Mouse (Mus musculus): Measurements from ENCODE around the gene Abcg5.

The Abcg5 gene

DNA sequence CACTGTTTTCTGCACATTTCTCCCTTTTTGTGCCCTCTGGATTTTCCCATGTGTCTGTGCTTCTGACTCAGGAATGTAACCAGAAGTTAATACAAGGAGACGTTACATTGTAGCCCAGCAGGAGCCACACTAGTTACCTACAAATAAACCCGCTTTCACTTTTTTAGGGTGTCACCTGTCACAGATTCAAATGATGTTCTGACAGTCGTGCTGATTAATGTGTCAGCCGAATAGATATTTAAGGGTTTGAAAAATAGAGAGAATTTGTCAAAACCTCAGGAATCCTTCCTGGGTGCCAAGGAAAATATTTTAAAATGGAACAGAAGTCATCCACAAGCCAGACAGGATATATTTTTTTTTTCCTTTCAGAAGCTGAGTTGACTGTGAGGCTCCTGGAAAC, 2.5 kb upstream of the Abcg5 start:
- no peak for DNase-seq (ENCODE audit: low spot score in 2 of 2)

DNA sequence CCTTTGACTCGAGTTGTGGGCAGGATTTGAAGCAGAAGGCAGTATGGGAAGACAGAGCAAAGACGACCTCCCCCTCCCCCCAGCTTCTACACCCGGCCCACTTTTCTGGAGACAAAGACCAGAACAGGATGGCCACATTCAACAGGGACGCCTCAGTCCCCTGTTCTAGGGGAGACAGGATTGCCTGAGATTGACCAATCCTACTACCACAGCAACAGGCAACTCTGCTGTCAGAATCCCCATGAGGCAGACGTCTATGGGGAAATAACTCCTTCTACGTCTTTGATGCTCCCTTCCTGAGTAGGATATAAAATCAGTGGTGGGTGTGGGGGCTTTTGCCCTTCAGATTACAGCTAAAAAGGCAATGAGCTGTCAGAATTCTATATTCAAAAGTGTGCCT, 1.5 kb upstream of the Abcg5 start:
- no peak for DNase-seq (ENCODE audit: low spot score in 2 of 2)

GRCm38 (mm10) chr17:84681670-84682069, 1.1 kb downstream of the Abcg5 start:
- peak in 1 of 2 experiments; percentile 66 for DNase-seq (ENCODE audit: low spot score in 2 of 2)

DNA sequence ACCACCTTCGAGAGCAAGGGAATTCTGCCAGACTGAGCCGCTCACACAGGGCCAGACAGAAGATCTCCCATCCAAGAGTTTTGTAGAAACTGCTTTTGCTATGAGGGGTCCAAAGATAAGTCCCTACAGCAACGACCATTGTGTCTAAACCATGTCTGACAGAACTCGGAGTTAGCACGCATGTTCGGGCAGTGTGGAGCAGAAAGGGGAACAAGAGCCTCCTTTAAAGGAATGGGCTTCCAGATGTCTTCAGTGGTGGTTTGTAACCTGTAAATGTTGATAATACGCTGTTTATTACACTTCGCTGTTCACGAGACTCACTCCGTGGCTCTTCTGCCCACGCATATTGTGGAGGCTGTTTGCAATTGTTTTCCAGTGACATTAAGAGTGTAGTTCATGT, 5.2 kb downstream of the Abcg5 start:
- no peak for DNase-seq (ENCODE audit: low spot score in 2 of 2)

- no peak for DNase-seq (ENCODE audit: low spot score in 2 of 2)
Measured at GRCm38 (mm10) chr17:84675951-84676366, 6.9 kb downstream of the Abcg5 start, which contains the start of gene Abcg8. Abcg8 (plus strand) TSS chr17:84676302.

GRCm38 (mm10) chr17:84675204-84675603, 7.6 kb downstream of the Abcg5 start:
- DNase-seq (ENCODE audit: low spot score in 2 of 2): peak in 1 of 2 experiments; percentile 41

- no peak for DNase-seq (ENCODE audit: low spot score in 2 of 2)
Measured at GRCm38 (mm10) chr17:84674048-84674447, 8.8 kb downstream of the Abcg5 start.

GRCm38 (mm10) chr17:84672376-84673369, 10.1 kb downstream of the Abcg5 start:
- no peak for DNase-seq (ENCODE audit: low spot score in 2 of 2)

DNA sequence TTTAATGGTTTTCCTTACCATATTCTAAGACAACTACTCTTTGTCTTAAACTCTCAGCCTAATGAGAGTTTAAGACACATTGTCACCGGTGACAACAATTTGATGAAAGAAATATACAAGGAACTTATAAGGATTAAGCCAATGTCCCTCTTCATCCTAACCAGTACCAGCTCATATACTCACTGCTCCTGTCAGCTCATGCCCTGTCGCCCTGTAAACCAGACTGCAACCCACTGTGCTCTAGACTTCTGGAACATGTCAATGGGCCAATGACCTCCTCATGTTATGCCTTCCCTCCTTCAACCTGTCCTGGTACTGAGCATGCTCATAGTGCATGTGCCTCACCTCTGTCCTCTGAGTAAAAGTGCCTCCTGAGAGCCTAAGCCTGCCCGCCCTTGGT, 15.0 kb downstream of the Abcg5 start:
- no peak for DNase-seq (ENCODE audit: low spot score in 2 of 2)

GRCm38 (mm10) chr17:84665691-84666090, 17.1 kb downstream of the Abcg5 start:
- DNase-seq (ENCODE audit: low spot score in 2 of 2): no peak

DNA sequence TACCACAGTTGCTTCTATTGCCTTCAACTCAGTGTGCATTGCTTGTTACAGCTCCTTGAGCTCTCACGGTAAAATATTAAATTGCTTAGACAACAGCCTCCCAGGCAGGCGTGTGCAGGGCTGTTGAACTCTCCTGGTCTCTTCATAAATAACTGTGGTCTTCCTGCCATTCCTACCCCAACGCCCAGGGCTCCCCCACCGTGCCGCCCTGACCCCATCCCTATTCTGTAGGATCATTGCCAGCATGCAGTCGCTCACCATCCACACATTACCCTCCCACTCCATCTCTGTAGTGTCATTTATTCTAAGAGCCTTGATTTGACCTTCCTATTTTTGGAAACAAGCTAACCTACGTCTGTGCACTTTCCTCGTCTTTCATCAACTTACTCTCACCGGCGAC, 17.8 kb downstream of the Abcg5 start:
- no peak for DNase-seq (ENCODE audit: low spot score in 2 of 2)

DNA sequence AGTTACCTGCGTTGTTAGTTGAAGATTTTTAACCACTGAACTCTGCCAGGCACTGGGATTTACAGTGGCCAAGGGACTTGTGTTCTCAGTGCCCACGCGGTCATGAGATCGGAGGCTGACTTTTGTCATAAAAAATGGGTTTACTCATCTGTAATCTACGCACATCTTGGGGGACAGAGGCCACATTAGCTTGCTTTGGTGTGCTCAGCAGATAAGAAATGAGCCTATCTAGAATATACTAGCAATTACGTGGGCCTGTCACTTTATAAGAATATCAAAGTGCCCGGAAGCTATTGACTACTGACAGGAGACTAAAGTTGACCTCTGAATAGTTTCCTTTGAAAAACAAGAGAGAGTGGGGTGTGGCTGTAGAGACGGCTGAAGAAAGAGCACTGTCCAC, 23.9 kb downstream of the Abcg5 start:
- no peak for DNase-seq (ENCODE audit: low spot score in 2 of 2)

- DNase-seq (ENCODE audit: low spot score in 2 of 2): no peak
Measured at GRCm38 (mm10) chr17:84658195-84658594, 24.6 kb downstream of the Abcg5 start.

DNA sequence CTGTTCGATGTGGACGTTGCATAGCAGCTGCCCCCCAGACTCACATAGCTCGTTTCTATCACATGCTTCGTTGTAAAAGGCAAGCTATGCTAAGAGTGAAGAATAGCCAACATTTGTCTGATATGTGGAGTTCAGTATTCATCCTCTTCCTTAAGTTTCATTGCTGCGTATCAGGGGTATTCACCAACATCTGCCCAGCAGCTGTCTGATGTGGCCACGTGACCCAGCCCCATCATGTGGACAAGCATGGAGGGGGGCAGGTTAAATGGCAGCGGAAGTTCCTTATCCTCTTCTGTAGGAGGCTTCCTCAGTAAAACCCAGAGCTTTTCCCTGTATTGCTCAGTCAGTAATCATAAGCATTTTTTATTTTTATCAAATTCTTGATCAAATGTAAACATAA, 25.0 kb downstream of the Abcg5 start:
- DNase-seq (ENCODE audit: low spot score in 2 of 2): no peak

DNA sequence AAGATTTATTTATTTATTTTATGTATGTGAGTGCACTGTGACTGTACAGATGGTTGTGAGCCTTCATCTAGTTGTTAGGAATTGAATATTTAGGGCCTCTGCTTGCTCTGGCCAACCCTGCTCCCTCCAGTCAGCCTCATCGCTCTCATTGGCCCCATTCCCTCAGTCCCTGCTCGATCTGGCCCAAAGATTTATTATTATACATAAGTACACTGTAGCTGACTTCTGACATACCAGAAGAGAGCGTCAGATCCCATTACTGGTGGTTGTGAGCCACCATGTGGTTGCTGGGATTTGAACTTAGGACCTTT, 25.4 kb downstream of the Abcg5 start:
- no peak for DNase-seq (ENCODE audit: low spot score in 2 of 2)

- no peak for DNase-seq (ENCODE audit: low spot score in 2 of 2)
Measured at GRCm38 (mm10) chr17:84656653-84657421, 26.0 kb downstream of the Abcg5 start.

DNA sequence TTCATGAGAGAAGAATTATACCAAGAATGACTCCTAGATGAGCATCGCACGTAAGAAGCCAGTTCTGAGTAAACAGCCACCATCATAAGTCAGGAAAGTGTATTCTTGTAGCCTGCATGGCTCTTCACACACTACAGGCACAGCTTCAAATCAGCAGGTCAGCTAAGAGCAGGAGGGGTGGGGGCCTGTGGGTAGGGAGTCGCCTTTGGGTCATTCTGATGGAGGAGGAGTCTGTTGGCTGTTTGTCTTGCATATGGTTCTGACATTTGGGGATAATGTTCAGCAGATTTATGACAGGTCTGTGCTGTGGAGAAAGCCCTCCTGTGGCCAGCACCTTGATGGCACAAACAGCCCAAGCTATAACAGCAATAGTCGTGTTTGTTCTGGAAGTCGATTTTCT, 26.6 kb downstream of the Abcg5 start:
- DNase-seq (ENCODE audit: low spot score in 2 of 2): no peak

- no peak for DNase-seq (ENCODE audit: low spot score in 2 of 2)
Measured at GRCm38 (mm10) chr17:84653544-84653943, 29.3 kb downstream of the Abcg5 start.

GRCm38 (mm10) chr17:84650302-84651017, 32.4 kb downstream of the Abcg5 start:
- no peak for DNase-seq (ENCODE audit: low spot score in 2 of 2)

DNA sequence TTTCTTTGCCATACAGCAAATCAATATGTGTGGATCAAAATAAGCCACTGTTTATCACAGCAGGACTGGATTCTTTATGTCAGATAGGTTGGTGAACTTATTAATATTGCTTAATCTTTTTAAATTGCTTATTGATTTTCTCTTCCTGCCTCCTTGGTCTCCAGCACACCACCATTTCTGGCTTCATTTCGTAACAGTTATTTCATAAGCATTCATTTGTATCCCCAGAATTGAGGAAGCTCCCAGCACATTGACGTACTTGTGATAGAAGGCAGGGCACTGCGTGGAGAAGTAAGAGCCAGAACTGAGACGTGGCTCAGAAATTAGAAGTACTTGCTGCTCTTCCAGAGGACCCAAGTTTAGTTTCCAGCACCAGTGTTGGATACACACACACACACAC, 35.2 kb downstream of the Abcg5 start:
- no peak for DNase-seq (ENCODE audit: low spot score in 2 of 2)

- DNase-seq (ENCODE audit: low spot score in 2 of 2): no peak
Measured at GRCm38 (mm10) chr17:84646477-84646876, 36.3 kb downstream of the Abcg5 start.

DNA sequence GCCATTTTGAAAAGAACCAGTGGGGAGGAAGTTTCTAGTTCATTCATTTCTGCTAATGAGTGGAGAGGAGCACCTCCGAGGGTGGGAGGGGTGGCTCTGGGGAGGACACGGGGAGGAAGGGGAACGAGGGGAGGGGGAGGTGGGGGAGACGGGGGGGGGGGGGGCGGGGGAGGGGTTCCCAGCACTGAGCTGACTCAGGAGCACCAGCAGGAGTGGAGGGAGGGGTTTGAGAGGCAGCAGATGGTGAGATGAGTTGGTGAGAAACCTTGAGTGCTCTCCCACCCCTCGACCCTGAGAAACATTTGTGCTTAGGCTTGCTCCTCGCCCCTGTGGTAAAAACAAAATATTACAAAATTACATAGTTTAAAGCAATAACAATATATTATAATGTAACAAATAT, 36.9 kb downstream of the Abcg5 start:
- no peak for DNase-seq (ENCODE audit: low spot score in 2 of 2)
